Mouse (Mus musculus) MEL (cell line): ENCODE measurements around the gene Macrod1. TPM values are rescaled to one million over a fixed set of nuclear protein-coding genes. Genes with fewer than 3 reads are reported as not detected.

Source experiments
- DNase-seq: peaks from one replicate; pipeline ENCODE4 v3.0.0; 2011; ENCODE audit warnings: low read depth, low spot score
- H3K27ac ChIP-seq: 2 replicates; pipeline ENCODE4 v1.5.1; 2012; ENCODE audit warnings: low read depth, mild to moderate bottlenecking, control low read depth, low read length, moderate library complexity; ENCODE audit not compliant: control insufficient read depth
- H3K27me3 ChIP-seq, 2 experiments: fragments of 150-350 bp in 1 of 2; sonication (generic) in 1 of 2; 2 replicates each; pipeline ENCODE4 v1.6.1; 2012; ENCODE audit warnings: low read length in 2 of 2, mild to moderate bottlenecking in 2 of 2, improper control_type of control experiment in 1 of 2, moderate library complexity in 1 of 2; ENCODE audit not compliant: insufficient read depth in 2 of 2, control insufficient read depth in 1 of 2
- H3K36me3 ChIP-seq, 2 experiments: 2 replicates each; pipeline ENCODE4 v1.6.1; 2012 to 2014; ENCODE audit warnings: low read length in 2 of 2, improper control_type of control experiment in 1 of 2, inconsistent platforms in 1 of 2, mild to moderate bottlenecking in 1 of 2; ENCODE audit not compliant: insufficient read depth in 2 of 2, control insufficient read depth in 1 of 2
- H3K4me1 ChIP-seq, 2 experiments: fragments of 150-350 bp in 1 of 2; sonication (generic) in 1 of 2; 2 replicates each; pipeline ENCODE4 v1.6.1; 2012; ENCODE audit warnings: low read length in 2 of 2, improper control_type of control experiment in 1 of 2, mild to moderate bottlenecking in 1 of 2; ENCODE audit not compliant: insufficient read depth in 2 of 2, control insufficient read depth in 1 of 2
- H3K4me3 ChIP-seq, 2 experiments: fragments of 150-350 bp in 1 of 2; sonication (generic) in 1 of 2; 2 replicates each; pipeline ENCODE4 v1.5.1; 2012; ENCODE audit warnings: low read depth in 2 of 2, low read length in 2 of 2, mild to moderate bottlenecking in 2 of 2, moderate library complexity in 2 of 2, control low read depth in 1 of 2, improper control_type of control experiment in 1 of 2; ENCODE audit not compliant: control insufficient read depth in 1 of 2, insufficient read depth in 1 of 2
- H3K79me2 ChIP-seq: 2 replicates; pipeline ENCODE4 v1.6.1; 2012; ENCODE audit warnings: mild to moderate bottlenecking, low read length, moderate library complexity; ENCODE audit not compliant: control insufficient read depth, poor library complexity, insufficient read depth
- H3K9ac ChIP-seq: 2 replicates; pipeline ENCODE4 v1.6.1; 2012; ENCODE audit warnings: low read depth, mild to moderate bottlenecking, control low read depth, low read length, moderate library complexity; ENCODE audit not compliant: control insufficient read depth, poor library complexity, severe bottlenecking
- H3K9me3 ChIP-seq: fragments of 150-350 bp; sonication (generic); replicated peaks from 2 replicates; pipeline ENCODE4 v1.6.1; 2012; ENCODE audit warnings: mild to moderate bottlenecking, low read length, improper control_type of control experiment, moderate library complexity; ENCODE audit not compliant: insufficient read depth
- BHLHE40 ChIP-seq: IDR thresholded peaks from 2 replicates; pipeline ENCODE4 v1.6.1; 2012; ENCODE audit warnings: low read depth, mild to moderate bottlenecking, inconsistent platforms, low read length, improper control_type of control experiment, borderline replicate concordance
- CHD1 ChIP-seq: IDR thresholded peaks from 2 replicates; pipeline ENCODE4 v1.6.1; 2012; ENCODE audit warnings: low read depth, mild to moderate bottlenecking, inconsistent platforms, low read length, improper control_type of control experiment
- CTCF ChIP-seq, 3 experiments: IDR thresholded peaks in 2 of 3; conservative IDR thresholded peaks in 1 of 3; 2 replicates each; pipeline ENCODE4 v1.5.1; 2011 to 2012; ENCODE audit warnings: low read length in 3 of 3, low read depth in 2 of 3, mild to moderate bottlenecking in 2 of 3, improper control_type of control experiment in 1 of 3, inconsistent platforms in 1 of 3, mixed read lengths in 1 of 3, moderate library complexity in 1 of 3; ENCODE audit not compliant: control insufficient read depth in 1 of 3, insufficient read depth in 1 of 3, poor library complexity in 1 of 3, severe bottlenecking in 1 of 3
- E2F4 ChIP-seq: IDR thresholded peaks from 2 replicates; pipeline ENCODE4 v1.6.1; 2011; ENCODE audit warnings: low read depth, low read length, improper control_type of control experiment, borderline replicate concordance
- ELF1 ChIP-seq: IDR thresholded peaks from 2 replicates; pipeline ENCODE4 v1.6.1; 2014; ENCODE audit warnings: low read depth, mild to moderate bottlenecking, inconsistent platforms, low read length, improper control_type of control experiment, moderate library complexity
- HCFC1 ChIP-seq: IDR thresholded peaks from 2 replicates; pipeline ENCODE4 v1.6.1; 2012; ENCODE audit warnings: low read depth, mild to moderate bottlenecking, inconsistent platforms, low read length, improper control_type of control experiment, moderate library complexity
- JUND ChIP-seq: IDR thresholded peaks from 2 replicates; pipeline ENCODE4 v1.6.1; 2011; ENCODE audit warnings: low read depth, mild to moderate bottlenecking, improper control_type of control experiment, low read length
- KAT2A ChIP-seq: conservative IDR thresholded peaks from 2 replicates; pipeline ENCODE4 v1.6.1; 2012; ENCODE audit warnings: low read depth, low read length, improper control_type of control experiment, inconsistent platforms
- MAX ChIP-seq: IDR thresholded peaks from 2 replicates; pipeline ENCODE4 v1.6.1; 2011; ENCODE audit warnings: low read length, improper control_type of control experiment
- MAZ ChIP-seq: IDR thresholded peaks from 2 replicates; pipeline ENCODE4 v1.6.1; 2012; ENCODE audit warnings: low read depth, mild to moderate bottlenecking, inconsistent platforms, low read length, improper control_type of control experiment
- MYB ChIP-seq: IDR thresholded peaks from 2 replicates; pipeline ENCODE4 v1.6.1; 2011; ENCODE audit warnings: mild to moderate bottlenecking, low read depth, low read length, improper control_type of control experiment
- NELFE ChIP-seq: IDR thresholded peaks from 2 replicates; pipeline ENCODE4 v1.6.1; 2011; ENCODE audit warnings: low read depth, low read length, improper control_type of control experiment
- NRF1 ChIP-seq: IDR thresholded peaks from 2 replicates; pipeline ENCODE4 v1.6.1; 2014; ENCODE audit warnings: low read depth, mild to moderate bottlenecking, inconsistent platforms, low read length, improper control_type of control experiment, moderate library complexity; ENCODE audit not compliant: poor library complexity, insufficient read depth, severe bottlenecking
- POLR2A ChIP-seq, 2 experiments: IDR thresholded peaks; 2 replicates each; pipeline ENCODE4 v1.6.1; 2011 to 2012; ENCODE audit warnings: low read length in 2 of 2, mild to moderate bottlenecking in 2 of 2, control low read depth in 1 of 2, improper control_type of control experiment in 1 of 2, low read depth in 1 of 2, moderate library complexity in 1 of 2; ENCODE audit not compliant: control insufficient read depth in 1 of 2, insufficient read depth in 1 of 2, poor library complexity in 1 of 2
- POLR2AphosphoS2 ChIP-seq: IDR thresholded peaks from 2 replicates; pipeline ENCODE4 v1.6.1; 2011; ENCODE audit warnings: low read length, improper control_type of control experiment
- POLR2AphosphoS5 ChIP-seq: IDR thresholded peaks from 2 replicates; pipeline ENCODE4 v1.6.1; 2012; ENCODE audit warnings: low read depth, borderline replicate concordance, mild to moderate bottlenecking, inconsistent platforms, low read length, moderate library complexity, mixed read lengths
- RAD21 ChIP-seq: IDR thresholded peaks from 2 replicates; pipeline ENCODE4 v1.6.1; 2011; ENCODE audit warnings: mild to moderate bottlenecking, low read depth, low read length, improper control_type of control experiment
- RCOR1 ChIP-seq: IDR thresholded peaks from 2 replicates; pipeline ENCODE4 v1.6.1; 2012; ENCODE audit warnings: low read depth, mild to moderate bottlenecking, inconsistent platforms, low read length, improper control_type of control experiment
- SIN3A ChIP-seq: IDR thresholded peaks from 2 replicates; pipeline ENCODE4 v1.6.1; 2012; ENCODE audit warnings: low read length, improper control_type of control experiment, inconsistent platforms
- TAL1 ChIP-seq: IDR thresholded peaks from 2 replicates; pipeline ENCODE4 v1.6.1; 2012; ENCODE audit warnings: mild to moderate bottlenecking, inconsistent platforms, low read length, moderate library complexity, mixed read lengths
- TBP ChIP-seq: IDR thresholded peaks from 2 replicates; pipeline ENCODE4 v1.8.0; 2011; ENCODE audit warnings: low read depth, low read length, improper control_type of control experiment
- TCF12 ChIP-seq: IDR thresholded peaks from 2 replicates; pipeline ENCODE4 v1.6.1; 2014; ENCODE audit warnings: low read depth, mild to moderate bottlenecking, inconsistent platforms, low read length, improper control_type of control experiment, moderate library complexity
- USF1 ChIP-seq: IDR thresholded peaks from 2 replicates; pipeline ENCODE4 v1.6.1; 2014; ENCODE audit warnings: low read depth, mild to moderate bottlenecking, inconsistent platforms, low read length, improper control_type of control experiment, moderate library complexity
- ZC3H11A ChIP-seq: IDR thresholded peaks from 2 replicates; pipeline ENCODE4 v1.6.1; 2012; ENCODE audit warnings: low read depth, mild to moderate bottlenecking, inconsistent platforms, low read length, improper control_type of control experiment
- ZKSCAN1 ChIP-seq: IDR thresholded peaks from 2 replicates; pipeline ENCODE4 v1.6.1; 2012; ENCODE audit warnings: low read depth, mild to moderate bottlenecking, inconsistent platforms, low read length, improper control_type of control experiment, moderate library complexity
- polyA plus RNA-seq, 2 experiments: library from polyadenylated mRNA; stranded (reverse) in 1 of 2; unstranded in 1 of 2; fragments of >175 nt in 1 of 2; fragments of >200 nt in 1 of 2; gene quantifications; 2 replicates each; pipeline versions ENCODE4 v1.2.1 to v1.2.4; 2012; ENCODE audit warnings: low replicate concordance in 2 of 2, low read depth in 1 of 2; ENCODE audit not compliant: insufficient read length in 2 of 2, insufficient read depth in 1 of 2, missing spikeins in 1 of 2
- total RNA-seq: library from RNA; depleted of rRNA; stranded (reverse); fragments of 300-350 nt; gene quantifications from 2 replicates; pipeline ENCODE4 v1.2.3, GENCODE M21; 2012

Gene Macrod1
- total and polyA plus RNA-seq, 3 experiments, result 4.5 to 15.7 TPM; not detected in 1

DNA sequence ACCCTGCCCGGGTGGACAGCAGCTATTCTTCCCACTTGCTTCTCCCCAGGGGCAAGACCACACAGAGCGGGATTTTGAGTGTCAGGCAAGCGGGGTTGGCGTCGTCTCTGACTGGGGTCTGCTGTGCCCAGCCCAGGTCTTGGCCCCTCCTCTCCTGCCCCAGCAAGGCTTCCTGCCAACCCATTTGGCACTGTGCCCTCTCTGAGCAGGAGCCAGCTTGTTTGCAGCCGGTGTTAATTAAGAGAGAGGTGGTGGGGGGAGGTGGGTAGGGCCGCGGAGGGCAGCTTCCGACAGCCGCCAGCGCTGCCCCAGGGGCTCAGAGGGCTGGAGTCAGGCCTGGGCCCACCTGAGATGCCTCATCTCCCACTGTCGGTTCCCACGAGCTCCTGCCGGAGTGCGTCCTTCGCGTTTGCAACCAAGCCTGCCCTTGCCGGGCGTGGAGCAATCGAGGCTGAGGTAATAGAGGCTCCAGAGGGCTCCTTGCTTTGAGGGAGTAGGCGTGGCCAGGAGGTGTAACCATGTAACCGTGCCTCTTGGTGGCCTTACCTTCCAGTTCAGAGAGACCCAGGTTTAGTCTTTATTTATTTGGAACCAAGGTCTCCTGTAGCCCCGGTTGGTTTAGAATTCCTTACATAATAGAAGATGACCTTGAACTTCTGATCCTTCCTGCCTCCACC is 125.8 kb downstream of the Macrod1 start:
- Histone ChIP-seq H3K36me3 (no peaks in the 10 kb centered on the region), H3K27ac (no peak overlapping the region), H3K4me1 (no peaks in the 10 kb centered on the region), H3K79me2 (no peaks in the 10 kb centered on the region), H3K4me3 (no peak overlapping the region), H3K9ac (no peak overlapping the region), H3K9me3 (no peaks in the 10 kb centered on the region), H3K27me3 (no peaks in the 10 kb centered on the region)
- TF ChIP-seq POLR2A (IDR thresholded peaks at IDR 0.05; ENCODE audit: control insufficient read depth in 1 of 2, insufficient read depth in 1 of 2, low read depth in 1 of 2, low read length in 2 of 2, poor library complexity in 1 of 2) (no peak), ZC3H11A (no peak), SIN3A (no peak), MAX (no peak), E2F4 (no peak), USF1 (no peak)
- no peak for DNase-seq

DNA sequence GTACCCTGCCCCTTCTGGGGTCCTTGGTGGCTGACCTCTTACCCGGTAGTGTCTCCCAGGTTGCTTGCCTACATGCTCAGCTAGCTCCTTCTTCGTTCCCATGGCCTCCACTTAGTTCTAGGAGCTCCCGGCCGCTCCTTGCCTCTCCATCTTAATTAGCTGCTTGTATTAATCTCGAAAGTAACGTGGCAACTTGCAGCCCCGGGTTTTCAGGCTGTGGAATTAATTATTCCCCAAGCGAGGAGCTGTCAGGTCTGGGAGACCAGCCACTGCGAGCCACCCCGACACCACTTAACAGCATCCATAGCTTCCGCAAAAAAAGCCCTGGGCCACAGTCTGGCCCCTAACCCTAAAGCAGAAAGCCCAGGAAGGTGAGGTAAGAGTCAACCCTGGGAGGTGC is 126.8 kb downstream of the Macrod1 start:
- no peak for DNase-seq
- no peaks in the 10 kb centered on the region for H3K79me2 ChIP-seq
- TF ChIP-seq MYB (no peak), JUND (no peak), POLR2AphosphoS2 (no peak), USF1 (no peak), NELFE (no peak), MAX (no peak), TCF12 (no peak), CHD1 (no peak), KAT2A (no peak), HCFC1 (no peak), BHLHE40 (no peak), POLR2A (IDR thresholded peaks at IDR 0.05; ENCODE audit: control insufficient read depth in 1 of 2, insufficient read depth in 1 of 2, low read depth in 1 of 2, low read length in 2 of 2, poor library complexity in 1 of 2) (no peak)
- no peaks in the 10 kb centered on the region for H3K9me3 ChIP-seq
- no peak overlapping the region for H3K9ac ChIP-seq
- H3K4me3 ChIP-seq, result no peak overlapping the region
- H3K36me3 ChIP-seq, result no peaks in the 10 kb centered on the region
- no peaks in the 10 kb centered on the region for H3K4me1 ChIP-seq
- no peaks in the 10 kb centered on the region for H3K27me3 ChIP-seq
- H3K27ac ChIP-seq, result no peak overlapping the region

DNA sequence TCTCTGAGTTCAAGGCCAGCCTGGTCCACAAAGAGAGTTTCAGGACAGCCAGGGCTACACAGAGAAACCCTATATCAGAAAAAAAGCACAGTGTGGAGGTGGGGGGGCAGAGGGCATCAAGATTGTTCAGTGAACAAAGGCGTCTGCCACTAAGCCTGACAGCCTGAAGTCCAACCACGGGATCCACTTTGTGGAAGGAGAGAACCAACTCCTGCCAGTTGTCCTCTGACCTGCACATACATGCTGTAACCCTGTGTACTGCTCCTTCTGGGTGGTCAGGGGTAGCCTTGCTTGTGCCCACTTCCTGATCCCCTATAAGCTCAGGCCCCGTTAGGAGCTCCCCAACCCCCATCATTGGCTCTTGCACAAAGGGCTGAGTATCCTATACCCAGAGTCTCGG is 128.4 kb downstream of the Macrod1 start:
- H3K27ac ChIP-seq, result no peak overlapping the region
- DNase-seq, result no peak
- H3K27me3 ChIP-seq, result no peaks in the 10 kb centered on the region
- no peaks in the 10 kb centered on the region for H3K36me3 ChIP-seq
- H3K4me1 ChIP-seq, result no peaks in the 10 kb centered on the region
- H3K4me3 ChIP-seq, result no peak overlapping the region
- no peak for TF ChIP-seq TAL1
- TF ChIP-seq USF1, result no peak
- TF ChIP-seq CHD1, result no peak
- TF ChIP-seq POLR2AphosphoS5, result no peak
- TF ChIP-seq ZKSCAN1, result no peak
- no peak for TF ChIP-seq CTCF (IDR thresholded peaks at IDR 0.05 in 2 of 3, conservative IDR thresholded peaks at IDR 0.05 in 1 of 3; ENCODE audit: control insufficient read depth in 1 of 3, insufficient read depth in 1 of 3, low read depth in 2 of 3, low read length in 3 of 3, poor library complexity in 1 of 3, severe bottlenecking in 1 of 3)
- no peak for TF ChIP-seq ELF1
- no peak for TF ChIP-seq TBP
- TF ChIP-seq RCOR1, result no peak
- TF ChIP-seq MAZ, result no peak
- no peak for TF ChIP-seq KAT2A
- TF ChIP-seq NRF1, result no peak
- no peak for TF ChIP-seq JUND
- TF ChIP-seq RAD21, result no peak
- H3K9ac ChIP-seq, result no peak overlapping the region
- no peaks in the 10 kb centered on the region for H3K9me3 ChIP-seq
- no peaks in the 10 kb centered on the region for H3K79me2 ChIP-seq
